Mouse (Mus musculus) cerebellum, adult (tissue): ENCODE measurements around the gene Rxrg.

Experiments
- ATAC-seq: cut with Nextera tagmentation; 2 replicates; pipeline ENCODE4 v1.9.2; 2017; ENCODE audit warnings: mild to moderate bottlenecking, moderate library complexity, mixed read lengths; ENCODE audit not compliant: insufficient number of reproducible peaks, low FRiP score, low TSS enrichment

Rxrg gene

DNA sequence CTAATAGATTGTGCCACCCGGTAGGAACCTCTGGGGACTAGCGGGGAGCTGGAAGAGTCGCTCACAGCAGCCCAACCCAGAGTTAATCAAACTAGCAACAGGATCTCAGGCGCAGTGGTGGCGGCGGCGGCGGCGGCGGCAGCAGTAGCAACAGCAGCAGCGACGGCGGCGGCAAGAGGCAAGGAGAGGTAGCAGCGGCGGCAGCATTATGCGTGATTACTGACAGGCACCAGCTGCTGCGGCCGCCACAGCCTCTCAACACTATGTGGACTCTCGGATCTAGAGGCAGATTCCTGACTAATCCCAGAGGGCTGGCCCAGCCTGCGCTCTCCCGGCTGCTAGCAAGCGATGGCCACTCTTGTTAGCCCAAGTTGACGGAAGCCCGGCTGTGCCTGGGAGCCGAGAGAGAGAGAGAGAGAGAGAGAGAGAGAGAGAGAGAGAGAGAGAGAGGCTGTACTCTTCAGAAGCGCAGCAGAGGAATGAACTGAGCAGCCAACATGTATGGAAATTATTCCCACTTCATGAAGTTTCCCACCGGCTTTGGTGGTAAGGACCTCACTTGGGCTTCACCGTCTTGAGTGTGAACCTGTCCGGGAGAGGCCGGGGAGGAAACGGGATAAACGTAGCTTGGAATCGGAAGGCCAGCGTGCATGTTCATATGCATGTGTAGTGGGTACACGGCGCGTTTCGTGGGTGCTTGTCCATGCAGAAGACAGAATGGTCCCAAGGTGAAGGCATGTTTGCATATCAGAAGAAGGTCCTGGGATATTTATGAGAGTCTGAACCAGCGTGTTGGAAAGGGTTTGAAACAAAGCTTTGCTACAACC lies at the start of gene Rxrg:
Gene Rxrg, plus strand, starts transcription at position 130 of the 827 bp plus-strand sequence.
- peak; percentile 24; the same call in 1 of the 2 replicates for ATAC-seq

DNA sequence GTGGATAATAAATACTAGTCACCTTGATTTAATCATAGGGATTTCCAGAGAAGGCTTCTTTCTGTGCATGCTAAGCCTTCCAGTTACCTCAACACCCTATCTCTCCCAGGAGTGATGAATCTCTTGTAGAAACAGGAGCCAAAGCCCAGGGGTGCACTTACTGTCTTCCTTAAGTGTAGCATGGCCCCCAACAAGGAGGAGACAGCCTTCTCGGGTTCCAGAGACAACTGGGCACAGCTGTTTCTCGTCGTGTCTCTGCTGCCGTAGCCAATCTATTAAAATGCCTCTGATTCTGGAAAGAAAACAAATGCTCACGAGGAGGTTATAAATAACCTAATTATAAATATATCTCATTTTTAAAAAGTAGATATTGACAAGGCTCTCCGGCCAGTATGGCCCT lies 48.9 kb upstream of the Rxrg start:
- no peak for ATAC-seq

DNA sequence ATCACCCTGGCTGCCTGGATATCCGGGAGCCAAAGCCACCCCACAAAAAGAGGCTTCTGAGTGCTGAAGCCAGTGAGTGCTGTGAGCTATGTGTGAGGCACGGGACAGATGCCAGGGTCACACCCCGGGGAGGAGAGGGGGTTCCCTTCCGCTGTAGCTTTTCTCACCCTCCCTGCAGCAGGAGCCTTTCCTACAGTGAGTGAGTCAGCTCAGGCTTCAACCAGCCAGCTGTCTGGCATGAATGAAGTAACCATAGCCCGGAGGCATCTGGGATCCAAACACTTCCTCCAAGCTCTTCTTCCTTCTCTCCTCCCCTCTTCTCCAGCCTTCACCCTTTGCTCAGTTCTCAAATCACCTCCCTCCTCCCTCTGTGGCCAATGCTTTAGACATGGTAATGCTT lies 46.6 kb upstream of the Rxrg start:
- no peak for ATAC-seq

DNA sequence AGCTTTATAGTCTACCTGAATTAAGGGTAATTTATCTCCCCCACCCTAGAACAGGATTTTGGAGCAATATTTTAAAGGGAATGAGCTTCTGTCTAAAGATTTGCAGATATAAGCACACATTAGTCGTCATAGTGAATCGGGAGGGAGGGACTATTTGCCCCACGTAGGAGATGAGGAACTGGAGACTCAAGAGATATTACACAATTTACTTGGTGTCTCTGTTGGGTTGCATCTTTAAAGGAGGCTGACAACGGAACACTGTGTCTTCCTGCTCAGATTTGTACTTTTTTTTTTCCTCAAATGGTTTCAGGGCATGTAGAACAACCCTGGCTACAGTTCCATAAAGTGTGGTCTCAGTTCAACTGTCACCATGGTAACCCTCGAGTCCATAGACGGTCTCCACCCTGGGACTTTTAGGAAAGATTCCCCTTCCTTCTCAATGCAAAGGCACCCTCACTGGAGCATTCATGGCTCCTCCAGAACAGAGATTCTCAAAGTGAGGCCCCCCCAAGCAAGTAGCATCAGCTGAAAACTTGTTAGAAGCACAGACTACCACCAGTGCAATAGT lies 44.1 kb upstream of the Rxrg start:
- ATAC-seq, result no peak

DNA sequence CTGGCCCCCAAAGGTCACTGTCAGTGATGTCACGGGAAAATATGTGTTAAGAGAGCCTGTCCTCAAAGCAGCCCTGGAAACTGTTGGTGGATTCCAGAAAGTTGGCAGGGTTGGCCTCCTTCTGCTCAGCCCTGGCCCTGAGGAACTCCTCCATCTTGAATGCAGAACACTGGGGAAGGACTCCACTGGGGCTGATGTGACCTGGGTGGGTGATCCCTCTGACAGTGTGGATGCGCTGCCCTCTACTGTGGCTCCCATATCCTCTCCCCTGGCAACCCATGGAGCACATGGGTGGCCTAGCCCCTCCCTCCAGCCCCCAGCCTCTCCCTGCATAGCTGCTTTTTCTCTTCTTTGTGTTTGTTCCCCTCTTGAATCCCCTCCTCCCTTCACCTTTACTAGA lies 31.6 kb upstream of the Rxrg start:
- no peak for ATAC-seq

DNA sequence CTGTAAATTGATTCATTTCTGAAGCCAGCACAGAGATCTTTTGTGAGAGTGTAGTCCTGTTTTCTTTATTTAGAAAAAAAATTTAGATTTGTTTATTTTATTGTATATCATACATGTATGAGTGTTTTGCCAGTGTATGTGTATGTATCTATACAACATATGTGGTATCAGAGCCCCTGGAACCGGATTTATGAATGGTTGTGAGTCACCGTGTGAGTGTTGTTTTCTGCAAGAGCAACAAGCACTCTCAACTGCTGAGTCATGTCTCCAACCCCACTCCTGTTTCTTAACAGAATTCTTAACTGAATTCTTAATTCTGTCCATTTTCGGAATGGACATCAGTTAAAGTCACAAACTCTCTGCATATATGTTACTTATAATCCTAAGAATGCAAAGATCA lies 19.1 kb upstream of the Rxrg start:
- ATAC-seq, result no peak

DNA sequence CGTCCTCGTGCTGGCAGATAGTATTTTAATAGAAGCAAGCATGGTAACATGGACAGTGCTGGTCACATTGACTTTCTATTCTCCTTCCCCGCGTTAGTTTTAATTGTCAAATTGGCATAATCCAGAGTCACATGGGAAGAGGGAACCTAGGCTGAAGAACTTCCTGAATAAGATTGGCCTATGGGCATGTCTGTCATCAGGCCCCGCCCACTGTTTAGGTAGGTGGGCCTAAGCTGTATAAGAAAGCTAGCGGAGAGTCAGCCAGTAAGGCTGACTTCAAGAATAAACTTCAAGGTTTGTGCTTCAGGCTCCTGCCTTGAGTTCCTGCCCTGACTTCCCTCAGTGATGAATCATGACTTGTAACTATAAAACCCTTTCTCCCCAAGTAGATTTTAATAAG lies 15.0 kb upstream of the Rxrg start:
- ATAC-seq, result no peak

DNA sequence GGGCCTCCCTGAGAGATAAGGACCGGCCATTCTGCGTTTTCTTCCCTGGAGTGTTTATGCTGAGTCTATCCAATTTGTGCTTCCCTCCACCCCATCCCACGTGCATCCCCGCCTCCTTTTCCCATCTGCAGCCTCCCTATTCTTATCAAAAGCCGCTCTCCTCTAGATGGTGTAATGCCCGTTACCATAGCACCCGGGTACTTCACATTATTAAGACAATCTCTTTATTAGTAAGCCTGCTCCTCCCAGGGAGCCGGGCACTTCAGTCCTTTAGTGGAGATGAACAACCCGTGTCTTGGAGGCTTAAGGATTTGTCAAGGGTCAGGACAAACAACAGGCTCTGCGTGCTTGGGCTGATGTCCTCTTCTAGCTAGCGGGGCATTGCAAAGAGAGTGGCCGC lies 14.3 kb upstream of the Rxrg start:
- ATAC-seq, result no peak

DNA sequence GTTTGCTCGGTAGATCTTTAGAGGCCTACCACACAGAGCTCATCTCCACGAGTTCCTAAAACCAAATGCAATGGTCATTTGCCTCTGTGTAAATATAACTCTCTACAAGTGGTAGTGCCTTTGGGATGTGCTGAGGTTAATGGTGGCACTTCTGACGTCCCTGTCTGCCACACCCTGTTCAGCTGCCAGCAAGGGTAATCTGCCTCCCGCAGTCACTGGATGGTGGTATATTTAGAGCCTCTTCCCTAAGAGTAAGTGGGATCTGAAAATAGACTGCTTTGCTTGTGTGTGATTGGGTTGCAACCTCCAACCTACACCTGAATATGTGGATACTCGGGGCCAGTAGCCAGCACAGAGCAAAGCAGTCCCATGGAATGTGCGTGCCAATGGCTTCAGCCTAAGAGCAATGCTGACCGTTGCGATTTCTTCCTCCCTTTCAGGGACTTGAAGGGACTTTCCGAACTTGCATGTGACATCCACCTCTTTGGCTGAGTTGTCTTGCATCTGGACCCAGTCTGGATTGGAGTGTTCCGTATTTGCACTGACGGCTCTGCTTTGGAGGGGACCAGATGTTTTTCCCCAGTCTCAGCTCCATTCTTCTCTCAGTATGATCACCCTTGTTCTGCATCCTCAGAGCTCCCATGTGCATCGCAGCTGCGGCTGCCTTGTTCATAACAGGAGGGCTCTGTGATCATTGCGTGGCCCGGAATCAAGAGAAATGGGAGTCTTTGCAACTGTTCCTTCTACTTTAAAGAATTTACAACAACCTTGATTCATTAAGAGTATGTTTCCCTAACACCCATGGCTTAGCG lies 9.2 kb upstream of the Rxrg start:
- no peak for ATAC-seq

DNA sequence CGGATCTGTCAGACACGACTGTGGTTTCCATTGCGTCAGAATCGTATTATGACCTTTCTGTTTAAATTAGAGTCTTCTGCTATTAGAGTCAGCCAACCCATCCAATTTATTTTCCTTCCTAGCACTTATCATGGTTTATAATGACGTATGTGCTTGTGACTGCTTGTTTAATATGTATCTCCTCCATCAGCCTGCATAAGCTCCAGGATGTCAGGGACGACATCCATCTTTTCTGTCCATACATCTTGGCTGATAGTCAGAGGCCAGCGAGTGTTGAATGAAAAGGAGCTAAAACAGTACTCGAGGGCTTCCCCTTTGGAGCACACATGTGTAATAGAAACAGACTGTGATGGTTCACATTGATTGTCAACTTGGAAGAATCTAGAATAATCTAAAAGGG lies 6.0 kb upstream of the Rxrg start:
- no peak for ATAC-seq

DNA sequence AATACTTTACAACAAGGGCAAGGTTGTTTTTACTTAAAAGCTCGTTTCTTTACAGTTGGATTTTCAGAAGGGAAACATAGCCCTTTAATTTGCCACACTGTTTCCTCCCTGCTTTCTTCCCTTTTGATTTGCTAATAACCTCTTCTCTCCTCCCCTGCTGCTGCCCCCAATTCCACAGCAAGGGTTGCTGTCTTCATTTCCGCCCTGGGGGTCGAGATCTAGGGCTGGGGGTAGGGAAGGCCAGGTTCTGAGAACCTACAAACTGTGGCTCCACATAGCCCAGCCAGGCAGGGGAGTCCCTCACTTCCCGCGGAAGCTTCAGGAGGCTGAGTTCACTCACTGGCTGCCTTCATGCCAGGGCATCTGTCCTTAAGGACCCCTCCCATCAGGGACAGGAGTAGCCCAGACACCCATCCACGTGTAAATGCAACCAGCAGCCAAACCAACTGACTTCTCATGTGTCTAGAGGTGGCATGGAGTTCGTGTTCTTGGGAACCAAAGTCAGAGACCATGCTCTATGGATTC lies 1.1 kb downstream of the Rxrg start:
- no peak for ATAC-seq

DNA sequence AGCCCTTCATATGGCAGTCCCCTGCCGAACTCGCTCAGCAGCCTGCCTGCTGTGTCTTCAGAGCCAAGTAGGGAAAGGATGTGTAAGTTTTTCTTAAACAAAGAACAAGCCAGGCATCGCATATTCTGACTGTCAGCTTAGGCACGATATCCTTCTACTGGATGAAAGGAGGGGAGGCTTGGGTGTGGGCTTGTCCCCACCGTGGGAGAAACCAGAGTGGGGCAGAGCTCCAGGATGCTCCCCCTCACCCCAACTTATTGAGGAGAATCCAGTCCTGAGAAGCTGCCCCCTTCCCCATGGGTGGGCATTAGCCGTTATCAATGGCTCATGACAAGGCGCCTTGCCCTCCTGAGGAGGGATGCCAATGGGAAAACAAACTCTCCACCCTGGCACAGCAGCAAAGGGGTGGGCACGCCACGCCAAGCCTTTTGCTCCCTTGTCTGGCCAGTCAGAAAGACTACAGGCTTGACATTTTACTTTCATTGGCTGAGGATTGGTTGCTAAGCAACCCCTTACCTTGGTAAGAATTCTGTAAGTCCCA lies 10.1 kb downstream of the Rxrg start:
- no peak for ATAC-seq

DNA sequence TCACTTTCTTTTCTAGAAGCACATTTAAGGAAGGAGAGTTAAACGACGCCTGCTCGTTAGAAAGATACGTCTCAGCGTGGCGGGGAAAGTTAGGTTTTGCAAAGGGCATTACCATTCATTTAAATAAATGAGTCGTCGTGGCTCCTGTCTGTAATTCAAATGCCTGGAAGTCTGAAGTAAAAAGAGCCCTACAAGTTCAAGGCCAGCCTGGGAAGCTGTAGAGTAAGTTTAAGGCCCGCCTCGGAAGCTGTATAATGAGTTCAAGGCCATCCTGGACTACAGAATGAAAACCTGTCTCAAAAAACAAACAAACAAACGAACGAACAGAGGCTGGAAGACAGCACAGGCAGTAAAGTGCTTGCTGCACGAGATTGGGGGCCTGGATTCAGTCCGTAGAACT lies 18.9 kb downstream of the Rxrg start:
- no peak for ATAC-seq

DNA sequence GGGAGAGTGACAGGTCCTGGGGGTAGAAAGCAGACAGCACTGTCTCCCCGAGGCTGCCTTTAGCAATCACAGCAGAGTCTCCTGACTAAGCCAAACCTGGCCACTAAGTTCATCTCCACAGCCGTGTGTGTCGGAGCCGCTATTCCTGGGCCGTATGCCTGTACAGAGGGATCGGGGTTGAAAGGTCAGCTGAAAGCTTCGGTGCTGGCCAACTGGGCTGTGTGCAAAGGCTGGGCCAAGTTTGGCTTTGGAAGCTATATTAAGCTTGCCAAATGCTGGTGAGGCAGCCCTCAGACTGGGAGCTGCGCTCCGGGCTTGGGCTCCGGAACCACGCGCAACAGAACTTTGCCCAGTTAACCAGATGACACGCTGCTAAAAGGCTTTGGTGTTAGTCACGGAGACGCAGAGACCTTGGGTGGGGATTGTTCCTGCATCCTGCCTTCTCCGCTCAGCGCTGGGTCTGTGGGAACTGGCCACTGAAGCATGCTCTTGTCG lies 19.9 kb downstream of the Rxrg start:
- peak; percentile 43; the same call in 1 of the 2 replicates for ATAC-seq

DNA sequence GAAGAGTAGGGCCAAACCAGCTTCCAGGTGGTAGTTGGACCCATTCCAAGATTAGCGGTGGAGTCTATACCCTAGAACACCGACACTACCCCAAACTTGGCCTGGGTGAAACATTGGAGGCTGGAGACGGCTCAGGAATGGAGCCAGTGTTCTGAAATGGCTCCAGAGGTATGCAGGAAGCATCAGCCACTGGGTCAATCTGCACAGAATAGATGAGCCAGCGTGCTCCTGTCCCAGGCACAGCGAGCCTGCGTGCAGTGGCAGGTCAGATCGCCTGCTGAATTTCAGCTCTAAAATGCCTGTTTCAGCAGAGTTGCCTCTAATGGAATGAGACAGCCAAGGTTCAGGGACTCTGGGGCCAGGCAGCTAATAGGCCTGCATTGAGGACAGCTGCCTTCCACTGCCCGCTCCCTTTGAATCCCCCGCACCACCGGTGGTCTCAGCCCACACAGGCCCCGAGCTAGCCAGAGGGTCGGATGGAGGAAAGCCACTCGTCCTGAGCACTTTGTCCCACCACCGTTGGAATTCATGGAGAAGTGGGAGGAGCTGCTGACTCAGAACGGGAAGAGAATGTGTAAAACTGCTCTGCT lies 22.1 kb downstream of the Rxrg start:
- 0 out of 2 replicates have a peak, but pooled peaks have one; percentile 5 for ATAC-seq

DNA sequence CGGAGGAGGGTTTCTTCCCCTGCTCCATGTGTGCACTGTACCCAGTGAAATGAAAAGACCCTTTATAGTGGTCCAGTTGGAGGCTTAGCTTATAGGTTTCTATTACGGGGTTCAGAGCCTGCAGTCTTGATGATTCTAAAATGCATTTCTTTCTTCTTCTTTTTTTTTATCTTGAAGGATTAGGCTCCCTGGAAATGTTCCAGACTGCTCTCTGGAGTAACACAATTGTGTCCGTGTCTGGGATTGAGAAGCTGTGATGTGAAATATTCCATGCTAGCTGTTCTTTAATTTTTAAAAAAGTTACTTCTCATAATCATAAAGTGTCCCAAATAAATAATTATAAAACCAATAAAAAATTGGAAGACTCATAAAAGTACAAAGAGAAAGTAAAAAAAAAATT lies 26.9 kb downstream of the Rxrg start:
- ATAC-seq, result no peak

DNA sequence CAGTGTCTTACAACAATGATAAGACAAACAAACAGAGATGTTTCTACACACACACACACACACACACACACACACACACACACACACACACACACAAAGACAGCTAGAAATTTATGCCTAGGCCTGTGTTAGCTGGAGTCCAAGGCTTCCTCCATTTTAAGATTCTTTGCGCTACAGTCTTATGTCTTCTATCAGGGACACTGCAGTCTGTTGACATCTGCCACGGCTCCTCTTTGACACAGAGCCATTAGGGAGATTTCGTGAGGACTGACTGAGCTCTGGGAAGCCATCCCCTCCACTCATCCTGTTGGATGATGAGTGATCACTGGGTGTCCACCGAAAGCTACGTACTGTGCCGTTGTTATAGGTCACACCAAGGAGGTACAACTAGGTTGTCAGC lies 33.6 kb downstream of the Rxrg start:
- no peak for ATAC-seq

DNA sequence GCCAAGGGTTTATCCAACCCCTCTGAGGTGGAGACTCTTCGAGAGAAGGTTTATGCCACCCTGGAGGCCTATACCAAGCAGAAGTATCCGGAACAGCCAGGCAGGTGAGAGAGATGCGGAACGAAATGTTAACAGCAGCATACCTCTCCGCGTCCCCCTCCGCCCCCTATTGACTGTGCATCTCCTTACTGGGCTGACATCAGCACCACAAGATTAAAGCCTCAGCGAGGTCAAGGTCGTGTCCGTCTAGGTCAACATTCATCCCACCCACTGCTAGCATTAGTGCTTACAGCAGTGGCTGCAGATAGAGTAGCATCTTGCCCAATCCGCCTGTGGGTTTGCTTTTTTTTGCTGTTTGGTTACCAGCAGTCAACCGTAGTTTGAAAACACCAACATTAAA lies 37.5 kb downstream of the Rxrg start:
- ATAC-seq, result no peak

DNA sequence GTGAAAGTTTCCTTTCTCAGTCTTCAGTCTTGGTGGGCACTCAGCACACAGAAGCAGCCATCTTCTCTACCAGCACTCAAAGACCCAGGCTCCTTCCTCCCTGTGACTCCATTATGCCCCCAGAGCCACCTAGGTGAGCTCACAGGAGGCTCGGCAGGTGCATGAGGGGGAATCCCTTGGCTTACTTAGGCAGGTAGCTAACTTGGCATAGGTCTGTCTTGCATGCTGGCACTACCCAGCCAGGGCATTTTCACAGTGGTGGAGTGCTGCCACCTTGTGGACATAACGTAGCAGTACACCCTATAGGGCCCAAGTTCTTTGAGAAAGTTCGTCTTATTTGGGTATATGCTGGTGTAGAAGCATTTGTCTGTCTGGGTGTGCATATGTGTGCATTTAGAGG lies 38.8 kb downstream of the Rxrg start:
- peak; percentile 42 for ATAC-seq

DNA sequence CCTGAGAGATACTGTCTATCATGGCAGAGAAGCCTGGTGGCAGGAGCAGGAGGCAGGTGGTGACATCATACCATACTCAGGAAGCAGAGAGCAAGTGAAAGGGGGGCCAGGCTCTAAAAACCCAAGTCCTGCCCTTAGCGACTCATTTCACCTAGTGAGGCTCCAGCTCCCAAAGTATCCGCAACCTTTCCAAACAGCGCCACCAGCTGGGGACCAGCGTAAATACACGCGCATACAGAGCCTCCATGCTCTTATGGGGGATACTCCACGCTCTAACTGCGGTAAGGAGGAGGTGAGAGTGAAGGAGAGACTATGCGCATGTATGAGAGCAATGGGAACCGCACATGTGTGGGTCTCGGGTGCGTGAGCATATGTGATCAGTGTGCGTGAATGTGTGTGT lies 39.9 kb downstream of the Rxrg start:
- no peak for ATAC-seq
